Mouse (Mus musculus) brain, embryonic 14.5 days (tissue): ENCODE results near the gene Creb3l4.

Source experiments
- CTCF ChIP-seq: fragments of 200-500 bp; IDR thresholded peaks from 2 replicates; pipeline ENCODE4 v1.5.1; 2012; ENCODE audit warnings: inconsistent platforms, mild to moderate bottlenecking, moderate library complexity, borderline replicate concordance; ENCODE audit not compliant: insufficient read depth, insufficient read length; ENCODE audit errors: extremely low read depth
- POLR2A ChIP-seq: fragments of 200-500 bp; IDR thresholded peaks from 2 replicates; pipeline ENCODE4 v1.6.1; 2012; ENCODE audit warnings: mild to moderate bottlenecking, inconsistent platforms, borderline replicate concordance; ENCODE audit not compliant: poor library complexity, insufficient read depth, insufficient read length, severe bottlenecking; ENCODE audit errors: extremely low read depth

DNA sequence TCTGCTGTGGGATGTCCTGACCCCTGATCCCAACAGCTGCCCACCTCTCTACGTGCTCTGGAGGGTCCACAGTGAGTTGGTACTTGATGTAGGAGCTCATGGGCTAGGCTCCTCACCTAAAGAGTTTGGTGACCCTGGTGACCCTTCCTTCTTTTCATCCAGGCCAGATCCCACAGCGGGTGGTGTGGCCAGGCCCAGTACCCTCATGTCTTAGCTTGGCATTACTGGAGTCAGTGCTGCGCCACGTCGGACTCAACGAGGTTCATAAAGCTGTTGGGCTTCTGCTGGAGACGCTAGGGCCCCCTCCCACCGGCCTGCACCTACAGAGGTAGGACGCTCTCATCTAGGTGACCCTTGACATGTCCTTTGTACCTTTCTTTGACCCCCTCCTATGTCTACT is 35.9 kb upstream of the Creb3l4 start:
- TF ChIP-seq CTCF = no peak
- no peak for TF ChIP-seq POLR2A
